Comparison of ENCODE assay signal across 8 mouse cellular contexts in genomic region chr1:132007282-132007815, GRCm38 (mm10). TPM values are rescaled to one million over a fixed set of nuclear protein-coding genes. Genes with fewer than 3 reads are reported as not detected.
DNase-seq lines count a peak whose midpoint lies in the region; ATAC-seq and TF ChIP-seq lines count a peak whose summit lies in the region.

Gene Elk4, plus strand, starts transcription at chr1:132007607.

- intact Hi-C loops in heart, postnatal 10 days (cut with DNase I) = no loop called here

- H3K4me3 ChIP-seq in E14TG2a.4 (replicated peaks; ENCODE audit: low read length) = peak within 1 kb of the TSS; percentile 88
- H3K4me3 ChIP-seq in forebrain, embryonic 13.5 days = peak within 1 kb of the TSS; percentile 79
- H3K4me3 ChIP-seq in neural tube, embryonic 15.5 days (replicated peaks) = peak within 1 kb of the TSS; percentile 68

- peak; percentile 95 for ATAC-seq in forebrain, embryonic 13.5 days
- peak; percentile 95 for ATAC-seq in neural tube, embryonic 15.5 days (ENCODE audit: low FRiP score)

- no peaks in the 10 kb centered on the region for H3K9me3 ChIP-seq in E14TG2a.4 (ENCODE audit: low read length)
- no peaks in the 10 kb centered on the region for H3K9me3 ChIP-seq in forebrain, embryonic 13.5 days (replicated peaks)
- no peaks in the 10 kb centered on the region for H3K9me3 ChIP-seq in neural tube, embryonic 15.5 days (replicated peaks)

- peak within 1 kb of the TSS; percentile 66 for H3K4me2 ChIP-seq in forebrain, embryonic 13.5 days
- H3K4me2 ChIP-seq in neural tube, embryonic 15.5 days = peak within 1 kb of the TSS; percentile 63

- DNase-seq in c-Kit-positive CD71-positive TER-119-positive erythroid progenitor cells, embryonic 14.5 days (ENCODE audit: low spot score) = peak; percentile 82
- peak; percentile 94 to 96 for DNase-seq in heart, postnatal 10 days
- peak; percentile 89 for DNase-seq in layer of hippocampus, adult 11-12 months (ENCODE audit: low spot score)
- peak; percentile 93 to 95 for DNase-seq in lung, adult 18-20 months
- peak; percentile 90 for DNase-seq in testis, postnatal 14 days (ENCODE audit: low spot score)

- peak within 1 kb of the TSS; percentile 96 for H3K27ac ChIP-seq in forebrain, embryonic 13.5 days
- peak within 1 kb of the TSS; percentile 99 for H3K27ac ChIP-seq in neural tube, embryonic 15.5 days (replicated peaks)

- no peaks in the 10 kb centered on the region for H3K27me3 ChIP-seq in E14TG2a.4 (ENCODE audit: insufficient read depth, low read length)
- no peaks in the 10 kb centered on the region for H3K27me3 ChIP-seq in forebrain, embryonic 13.5 days
- H3K27me3 ChIP-seq in neural tube, embryonic 15.5 days (replicated peaks) = no peaks in the 10 kb centered on the region

- H3K36me3 ChIP-seq in E14TG2a.4 (ENCODE audit: insufficient read depth, low read length) = no peaks in the 10 kb centered on the region
- H3K36me3 ChIP-seq in forebrain, embryonic 13.5 days (ENCODE audit: poor library complexity, severe bottlenecking) = no peaks in the 10 kb centered on the region
- no peaks in the 10 kb centered on the region for H3K36me3 ChIP-seq in neural tube, embryonic 15.5 days

- TF ChIP-seq CTCF in E14TG2a.4 (conservative IDR thresholded peaks at IDR 0.05; ENCODE audit: low read length) = no peak

- under 1% methylated on average over 44 of the region's 61 CpGs for WGBS in forebrain, embryonic 13.5 days
- WGBS in neural tube, embryonic 15.5 days = under 1% methylated on average over 54 of the region's 61 CpGs

- peaks cover 60% of the 10 kb centered on the region for H3K4me1 ChIP-seq in E14TG2a.4 (replicated peaks; ENCODE audit: low read depth, low read length)
- H3K4me1 ChIP-seq in forebrain, embryonic 13.5 days = peaks cover 23% of the 10 kb centered on the region
- H3K4me1 ChIP-seq in neural tube, embryonic 15.5 days = peaks cover 30% of the 10 kb centered on the region

- H3K9ac ChIP-seq in forebrain, embryonic 13.5 days = peak within 1 kb of the TSS; percentile 93
- peak within 1 kb of the TSS; percentile 85 for H3K9ac ChIP-seq in neural tube, embryonic 15.5 days (replicated peaks)

RNA-seq across cellular contexts. Expression of gene Elk4, which starts in this region (rescaled TPM):
- polyA plus RNA-seq in forebrain, embryonic 13.5 days (2015; fragmentation: Nextera tagmentation; extraction: Ambion mirVana) = 13.1 and 13.2 TPM in 2 replicates
- total RNA-seq in heart, postnatal 10 days (2021) = 100 to 1,000 TPM; 133 to 138 TPM
- polyA plus RNA-seq in neural tube, embryonic 15.5 days (2015; fragmentation: Nextera tagmentation; extraction: Ambion mirVana) = 8.0 and 15.4 TPM in 2 replicates

Comparison
In these comparisons a context has a peak if more than half of its experiments do, and no peak if none do; other contexts are left out.
1. Peak in every context shown above with its lines: DNase-seq, ATAC-seq, H3K4me3 ChIP-seq and H3K27ac ChIP-seq.